Comparison of ENCODE assay signal across 8 mouse cellular contexts in the genomic region with DNA sequence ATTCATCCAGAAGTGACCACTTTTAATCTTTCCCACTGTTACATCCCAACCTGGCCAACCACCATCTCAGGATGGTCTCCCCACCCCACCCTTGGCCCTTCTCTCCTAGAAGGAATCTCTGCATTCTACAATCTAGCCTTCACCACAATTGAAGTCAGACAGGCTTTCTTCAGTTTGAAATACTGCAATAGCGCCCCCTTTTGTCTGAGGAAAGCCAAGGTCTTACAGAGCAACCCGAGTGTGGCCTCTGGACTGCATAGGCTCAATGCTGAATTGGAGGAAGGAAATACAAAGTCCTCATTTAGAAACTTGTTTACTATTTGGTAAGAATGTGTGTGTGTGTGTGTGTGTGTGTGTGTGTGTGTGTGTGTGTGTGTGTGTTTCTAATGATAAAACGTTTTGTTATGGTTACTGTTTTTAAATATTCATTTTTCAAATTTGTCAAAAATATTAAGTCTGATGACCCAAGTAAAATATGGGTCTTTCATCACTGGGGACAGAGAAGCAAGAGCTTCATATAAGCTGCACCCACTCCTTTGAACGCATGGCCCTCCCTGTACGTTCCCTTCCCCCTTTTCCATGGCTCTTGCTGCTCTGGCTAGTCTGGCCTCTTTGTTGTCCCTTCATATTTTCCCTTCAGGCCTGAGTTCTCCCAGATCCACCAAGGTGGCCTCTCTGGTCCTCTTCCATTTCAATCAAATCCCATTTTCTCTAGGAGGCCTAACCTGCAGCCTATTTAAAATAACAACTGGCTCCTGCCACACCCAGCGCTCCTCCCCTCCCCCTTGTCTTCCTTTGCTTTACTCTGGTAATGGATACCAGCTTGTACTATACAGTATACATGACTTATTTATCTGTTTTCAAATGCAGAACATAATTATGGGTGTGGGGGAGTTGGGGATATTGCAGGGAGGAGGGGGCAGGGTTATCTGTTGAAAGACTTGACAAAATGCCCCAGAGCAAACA.
DNase-seq lines count a peak whose midpoint lies in the region; ATAC-seq and TF ChIP-seq lines count a peak whose summit lies in the region.

No protein-coding gene starts in this region.

- DNase-seq in heart, adult 8-10 months (ENCODE audit: low spot score), result peak; percentile 39
- no peak for DNase-seq in heart, postnatal 25 days (ENCODE audit: low spot score)
- peak; percentile 60 for DNase-seq in c-Kit-positive CD71-positive TER-119-negative erythroid progenitor cells, embryonic 14.5 days (ENCODE audit: low read depth)
- DNase-seq in heart, postnatal 0 days (ENCODE audit: low spot score), result peak; percentile 66
- DNase-seq in lung, embryonic 14.5 days, result peak; percentile 84
- no peak for DNase-seq in urinary bladder, adult 2 months (ENCODE audit: low spot score)

- H3K27me3 ChIP-seq in ES-Bruce4 (ENCODE audit: control insufficient read depth, insufficient read depth, low read length, poor library complexity, severe bottlenecking), result no peaks in the 10 kb centered on the region
- H3K27me3 ChIP-seq in heart, postnatal 0 days (ENCODE audit: control insufficient read depth, insufficient read depth, low read length), result no peaks in the 10 kb centered on the region
- H3K27me3 ChIP-seq in lung, embryonic 14.5 days (ENCODE audit: insufficient read depth, low read length), result no peaks in the 10 kb centered on the region
- no peaks in the 10 kb centered on the region for H3K27me3 ChIP-seq in forebrain, embryonic 15.5 days

- peak overlapping the region; percentile 44; the same call in 1 of the 2 replicates for H3K27ac ChIP-seq in ES-Bruce4 (ENCODE audit: insufficient read depth, low read length)
- no peak overlapping the region for H3K27ac ChIP-seq in heart, postnatal 0 days (ENCODE audit: low read depth)
- H3K27ac ChIP-seq in lung, embryonic 14.5 days (ENCODE audit: low read depth), result no peak overlapping the region
- H3K27ac ChIP-seq in forebrain, embryonic 15.5 days (replicated peaks), result no peak overlapping the region

- peaks cover 6% of the 10 kb centered on the region for H3K4me1 ChIP-seq in ES-Bruce4 (ENCODE audit: control insufficient read depth, insufficient read depth, low read length)
- H3K4me1 ChIP-seq in heart, postnatal 0 days (ENCODE audit: control insufficient read depth, insufficient read depth), result no peaks in the 10 kb centered on the region
- H3K4me1 ChIP-seq in lung, embryonic 14.5 days (ENCODE audit: insufficient read depth), result no peaks in the 10 kb centered on the region
- no peaks in the 10 kb centered on the region for H3K4me1 ChIP-seq in forebrain, embryonic 15.5 days

- H3K4me3 ChIP-seq in ES-Bruce4 (ENCODE audit: low read depth, low read length), result no peak overlapping the region
- H3K4me3 ChIP-seq in heart, postnatal 0 days (ENCODE audit: low read depth, low read length), result no peak overlapping the region
- no peak overlapping the region for H3K4me3 ChIP-seq in lung, embryonic 14.5 days (ENCODE audit: low read depth, low read length)
- no peak overlapping the region for H3K4me3 ChIP-seq in forebrain, embryonic 15.5 days

- H3K9me3 ChIP-seq in ES-Bruce4 (replicated peaks; ENCODE audit: control insufficient read depth, insufficient read depth, low read length, poor library complexity, severe bottlenecking), result no peaks in the 10 kb centered on the region
- H3K9me3 ChIP-seq in heart, postnatal 0 days (replicated peaks; ENCODE audit: control insufficient read depth, low read length), result 0 out of 2 replicates have a peak, but pooled peaks cover 4% of the 10 kb centered on the region
- H3K9me3 ChIP-seq in lung, embryonic 14.5 days (ENCODE audit: low read depth, low read length), result no peaks in the 10 kb centered on the region
- no peaks in the 10 kb centered on the region for H3K9me3 ChIP-seq in forebrain, embryonic 15.5 days

- WGBS in heart, postnatal 0 days, result 55% methylated on average over 6 of the region's 6 CpGs
- WGBS in lung, embryonic 14.5 days, result 53% methylated on average over 6 of the region's 6 CpGs
- 67% methylated on average over 6 of the region's 6 CpGs for WGBS in forebrain, embryonic 15.5 days

- no peak for TF ChIP-seq POLR2A in ES-Bruce4 (IDR thresholded peaks at IDR 0.05; ENCODE audit: insufficient read depth, low read length)

- TF ChIP-seq CTCF in ES-Bruce4 (IDR thresholded peaks at IDR 0.05; ENCODE audit: low read depth, low read length), result peak; percentile 28
- TF ChIP-seq CTCF in heart, postnatal 0 days (IDR thresholded peaks at IDR 0.05; ENCODE audit: low read depth), result peak; percentile 59
- peak; percentile 58 for TF ChIP-seq CTCF in lung, embryonic 14.5 days (IDR thresholded peaks at IDR 0.05; ENCODE audit: low read depth)

- no peak overlapping the region for H3K9ac ChIP-seq in ES-Bruce4 (ENCODE audit: low read depth, poor library complexity, severe bottlenecking)
- H3K9ac ChIP-seq in heart, postnatal 0 days (replicated peaks; ENCODE audit: low read depth, low read length), result no peak overlapping the region
- no peak overlapping the region for H3K9ac ChIP-seq in lung, embryonic 14.5 days
- H3K9ac ChIP-seq in forebrain, embryonic 15.5 days (replicated peaks), result no peak overlapping the region

- intact Hi-C loops in heart, postnatal 25 days (cut with DNase I), result loop anchor here (10.0 kb wide), 1 partner anchor 363 kb away; no protein-coding TSS in a partner anchor

- H3K4me2 ChIP-seq in heart, postnatal 0 days (ENCODE audit: low read depth, low read length), result no peak overlapping the region
- no peak overlapping the region for H3K4me2 ChIP-seq in lung, embryonic 14.5 days
- no peak overlapping the region for H3K4me2 ChIP-seq in forebrain, embryonic 15.5 days (replicated peaks)

- H3K36me3 ChIP-seq in ES-Bruce4 (ENCODE audit: control insufficient read depth, insufficient read depth, low read length, poor library complexity, severe bottlenecking), result no peaks in the 10 kb centered on the region
- no peaks in the 10 kb centered on the region for H3K36me3 ChIP-seq in heart, postnatal 0 days (replicated peaks; ENCODE audit: control insufficient read depth, insufficient read depth, low read length)
- H3K36me3 ChIP-seq in lung, embryonic 14.5 days (ENCODE audit: insufficient read depth), result no peaks in the 10 kb centered on the region
- H3K36me3 ChIP-seq in forebrain, embryonic 15.5 days, result no peaks in the 10 kb centered on the region

- ATAC-seq in heart, postnatal 0 days (ENCODE audit: insufficient read depth, low read depth), result peak; percentile 63
- peak; percentile 50; the same call in 1 of the 2 replicates for ATAC-seq in lung, embryonic 14.5 days (ENCODE audit: insufficient read depth)
- no peak for ATAC-seq in forebrain, embryonic 15.5 days (replicated peaks)

- peak; percentile 69 for TF ChIP-seq EP300 in ES-Bruce4 (IDR thresholded peaks at IDR 0.05; ENCODE audit: insufficient read depth, low read depth, low read length)
- no peak for TF ChIP-seq EP300 in heart, postnatal 0 days (IDR thresholded peaks at IDR 0.05; ENCODE audit: low read depth)

Comparison
In these comparisons a context has a peak if more than half of its experiments do, and no peak if none do; other contexts are left out.
1. DNase-seq: peak in heart, adult 8-10 months (single experiment), c-Kit-positive CD71-positive TER-119-negative erythroid progenitor cells, embryonic 14.5 days (single experiment), heart, postnatal 0 days (single experiment) and lung, embryonic 14.5 days (single experiment); none in heart, postnatal 25 days (single experiment) and urinary bladder, adult 2 months (single experiment).
2. Peak in every context shown above with its lines, with median percentiles within 50 percentile points of each other: CTCF ChIP-seq.